Mouse (Mus musculus) forebrain, postnatal 0 days (tissue): ENCODE measurements around the gene Cebpg. TPM values are rescaled to one million over a fixed set of nuclear protein-coding genes. Genes with fewer than 3 reads are reported as not detected.

Experiments used
- ATAC-seq: fragments of 200-750 bp; cut with Nextera tagmentation; 2 replicates; pipeline ENCODE4 v1.8.0; 2017; ENCODE audit warnings: mild to moderate bottlenecking, moderate library complexity
- DNase-seq: peaks from one replicate; pipeline ENCODE4 v3.0.0-alpha.2; 2015
- H3K27ac ChIP-seq: fragments of 300-500 bp; sonication (generic); 2 replicates; pipeline ENCODE4 v1.5.1; 2014; ENCODE audit warnings: low read depth, mild to moderate bottlenecking, antibody characterized with exemption, low read length, moderate library complexity, mixed read lengths
- H3K27me3 ChIP-seq: fragments of 300-500 bp; sonication (generic); 2 replicates; pipeline ENCODE4 v1.6.1; 2014; ENCODE audit warnings: mild to moderate bottlenecking, low read length, mixed read lengths; ENCODE audit not compliant: insufficient read depth
- H3K36me3 ChIP-seq: fragments of 300-500 bp; sonication (generic); 2 replicates; pipeline ENCODE4 v1.6.1; 2014; ENCODE audit warnings: mild to moderate bottlenecking, moderate library complexity; ENCODE audit not compliant: insufficient read depth
- H3K4me1 ChIP-seq: fragments of 300-500 bp; sonication (generic); 2 replicates; pipeline ENCODE4 v1.6.1; 2014; ENCODE audit warnings: antibody characterized with exemption; ENCODE audit not compliant: insufficient read depth
- H3K4me2 ChIP-seq: fragments of 300-500 bp; sonication (generic); 2 replicates; pipeline ENCODE4 v1.6.1; 2014; ENCODE audit warnings: low read depth, mild to moderate bottlenecking, moderate library complexity
- H3K4me3 ChIP-seq: fragments of 300-500 bp; sonication (generic); 2 replicates; pipeline ENCODE4 v1.5.1; 2014; ENCODE audit warnings: low read depth, low read length, mixed read lengths
- H3K9ac ChIP-seq: fragments of 300-500 bp; sonication (generic); 2 replicates; pipeline ENCODE4 v1.6.1; 2014; ENCODE audit warnings: mild to moderate bottlenecking
- H3K9me3 ChIP-seq: fragments of 300-500 bp; sonication (generic); 2 replicates; pipeline ENCODE4 v1.6.1; 2016; ENCODE audit warnings: low read length
- CTCF ChIP-seq: sonication (generic); IDR thresholded peaks from 2 replicates; pipeline ENCODE4 v1.5.1; 2016; ENCODE audit warnings: antibody characterized with exemption, control low read depth, low read depth
- WGBS: fragments of 180-500 bp; shearing (Covaris S2); extraction: QIAGEN DNeasy Blood & Tissue Kit; methylation state at CpG from one replicate; pipeline ENCODE4 v1.1.7; 2014; 5-methylcytosine and 5-hydroxymethylcytosine counted together
- microRNA-seq, 2 experiments: library from miRNA; unstranded; fragments of <30 nt; microRNA quantifications; one replicate each; pipeline ENCODE4; 2016
- polyA plus RNA-seq: library from polyadenylated mRNA; unstranded; fragments of >200 nt; fragmentation: Nextera tagmentation; extraction: Ambion mirVana; gene quantifications from 2 replicates; pipeline ENCODE4 v1.2.1, GENCODE M21; 2015
- total RNA-seq: library from RNA; depleted of rRNA; stranded (reverse); fragments of >200 nt; gene quantifications from 2 replicates; pipeline ENCODE4 v1.2.3, GENCODE M21; 2014; rRNA removed

Gene Cebpg
- total and polyA plus RNA-seq, 2 experiments from 2014 or later: 14.5 to 23.2 TPM

GRCm38 (mm10) chr7:35003171-35003737, 53.1 kb downstream of the Cebpg start:
- peak; percentile 69; the same call in 1 of the 2 replicates for ATAC-seq
- no peak overlapping the region for H3K4me2 ChIP-seq
- 49% methylated on average over 7 of the region's 7 CpGs for WGBS
- H3K36me3 ChIP-seq: no peaks in the 10 kb centered on the region
- no peaks in the 10 kb centered on the region for H3K4me1 ChIP-seq
- H3K9me3 ChIP-seq: no peaks in the 10 kb centered on the region
- no peak overlapping the region for H3K27ac ChIP-seq
- no peak overlapping the region for H3K4me3 ChIP-seq
- H3K27me3 ChIP-seq: no peaks in the 10 kb centered on the region
- H3K9ac ChIP-seq: no peak overlapping the region
- DNase-seq: peak; percentile 42
- no peak for TF ChIP-seq CTCF

- H3K4me1 ChIP-seq: no peaks in the 10 kb centered on the region
- WGBS: 42% methylated on average over 6 of the region's 6 CpGs
- H3K27me3 ChIP-seq: no peaks in the 10 kb centered on the region
- DNase-seq (peak; percentile 47), ATAC-seq (0 out of 2 replicates have a peak, but pooled peaks have one; percentile 28)
- peak; percentile 77 for TF ChIP-seq CTCF
- no peak overlapping the region for H3K27ac ChIP-seq
- H3K4me2 ChIP-seq: no peak overlapping the region
- H3K36me3 ChIP-seq: no peaks in the 10 kb centered on the region
- H3K4me3 ChIP-seq: no peak overlapping the region
- no peaks in the 10 kb centered on the region for H3K9me3 ChIP-seq
- H3K9ac ChIP-seq: no peak overlapping the region
Measured at GRCm38 (mm10) chr7:35000839-35001238, 55.5 kb downstream of the Cebpg start.

Small RNAs within 50 kb of the gene (microRNA-seq; reads per million reads assigned to microRNA genes)
- 0 reads per million in 2 experiments for gene Gm25033

Other genes with a start within 250 kb of the Cebpg start
- 17.6 and 22.2 TPM in 2 replicates for gene Chst8, start 243.9 kb downstream of the Cebpg start, total RNA-seq
- gene Chst8, start 243.9 kb downstream of the Cebpg start, polyA plus RNA-seq: 10.8 and 14.2 TPM in 2 replicates
- gene Pepd, start 144.2 kb downstream of the Cebpg start, total RNA-seq: 41.2 and 52.3 TPM in 2 replicates
- gene Pepd, start 144.2 kb downstream of the Cebpg start, polyA plus RNA-seq: 56.7 and 60.4 TPM in 2 replicates
- 3.6 and 5.0 TPM in 2 replicates for gene Cebpa, start 62.7 kb upstream of the Cebpg start, total RNA-seq
- gene Cebpa, start 62.7 kb upstream of the Cebpg start, polyA plus RNA-seq: 0.80 and 0.93 TPM in 2 replicates
- gene Slc7a10, start 129.8 kb upstream of the Cebpg start, total RNA-seq: 12.3 and 12.7 TPM in 2 replicates
- 8.0 and 15.2 TPM in 2 replicates for gene Slc7a10, start 129.8 kb upstream of the Cebpg start, polyA plus RNA-seq
- 109 and 122 TPM in 2 replicates for gene Lrp3, start 158.9 kb upstream of the Cebpg start, total RNA-seq
- 20.9 and 22.1 TPM in 2 replicates for gene Lrp3, start 158.9 kb upstream of the Cebpg start, polyA plus RNA-seq